Mouse (Mus musculus) urinary bladder, postnatal 14 days (tissue): ENCODE results near the gene Rbfox3.
"Not testable (repeated sequence)": the region's sequence is repeated elsewhere in the genome, so short reads cannot be mapped to it uniquely, and the experiment has no call there.

Experiments used
- DNase-seq: peaks from one replicate; pipeline ENCODE4 v3.0.0; 2021; ENCODE audit warnings: low spot score

Gene Rbfox3

GRCm38 (mm10) chr11:118825280-118826094 is 85.9 kb downstream of the Rbfox3 start:
- DNase-seq: no peak

- DNase-seq: peak; percentile 33
Observed at GRCm38 (mm10) chr11:118821353-118821752, 90.0 kb downstream of the Rbfox3 start.

GRCm38 (mm10) chr11:118818528-118818927 is 92.9 kb downstream of the Rbfox3 start:
- DNase-seq: no peak

- no peak for DNase-seq
Observed at GRCm38 (mm10) chr11:118815118-118815517, 96.3 kb downstream of the Rbfox3 start.

- DNase-seq: no peak
Observed at GRCm38 (mm10) chr11:118813942-118814341, 97.5 kb downstream of the Rbfox3 start.

GRCm38 (mm10) chr11:118811404-118811803 is 100.0 kb downstream of the Rbfox3 start:
- no peak for DNase-seq

- no peak for DNase-seq
Observed at GRCm38 (mm10) chr11:118807511-118807910, 103.9 kb downstream of the Rbfox3 start.

- DNase-seq: no peak
Observed at GRCm38 (mm10) chr11:118794856-118795602, 116.4 kb downstream of the Rbfox3 start.

- no peak for DNase-seq
Observed at GRCm38 (mm10) chr11:118793639-118794021, 117.8 kb downstream of the Rbfox3 start.

- DNase-seq: no peak
Observed at GRCm38 (mm10) chr11:118792916-118793638, 118.3 kb downstream of the Rbfox3 start.

- DNase-seq: no peak
Observed at GRCm38 (mm10) chr11:118792163-118792915, 119.1 kb downstream of the Rbfox3 start.

GRCm38 (mm10) chr11:118791391-118791790 is 120.0 kb downstream of the Rbfox3 start:
- DNase-seq: no peak

- DNase-seq: no peak
Observed at GRCm38 (mm10) chr11:118788091-118788490, 123.3 kb downstream of the Rbfox3 start.

GRCm38 (mm10) chr11:118782677-118783076 is 128.7 kb downstream of the Rbfox3 start:
- DNase-seq: no peak

GRCm38 (mm10) chr11:118775753-118776152 is 135.6 kb downstream of the Rbfox3 start:
- DNase-seq: no peak

GRCm38 (mm10) chr11:118774777-118775176 is 136.6 kb downstream of the Rbfox3 start:
- DNase-seq: not testable (repeated sequence)

- DNase-seq: no peak
Observed at GRCm38 (mm10) chr11:118773076-118773583, 138.3 kb downstream of the Rbfox3 start.

- no peak for DNase-seq
Observed at GRCm38 (mm10) chr11:118771358-118771757, 140.0 kb downstream of the Rbfox3 start.

- DNase-seq: no peak
Observed at GRCm38 (mm10) chr11:118770789-118771188, 140.6 kb downstream of the Rbfox3 start.

GRCm38 (mm10) chr11:118769542-118769941 is 141.9 kb downstream of the Rbfox3 start:
- DNase-seq: no peak

GRCm38 (mm10) chr11:118768441-118768840 is 143.0 kb downstream of the Rbfox3 start:
- DNase-seq: no peak

GRCm38 (mm10) chr11:118767411-118767810 is 144.0 kb downstream of the Rbfox3 start:
- no peak for DNase-seq
